Mouse (Mus musculus) cortical plate, adult 2 months (tissue): Measurements from ENCODE around the gene Ccdc136.

Experiments used
- CTCF ChIP-seq: fragments of 200-500 bp; IDR thresholded peaks from 2 replicates; pipeline ENCODE4 v1.5.1; 2011; ENCODE audit warnings: mild to moderate bottlenecking, control low read depth, low read length; ENCODE audit not compliant: insufficient read depth; ENCODE audit errors: extremely low read depth
- POLR2A ChIP-seq: fragments of 200-500 bp; IDR thresholded peaks from 2 replicates; pipeline ENCODE4 v1.6.1; 2011; ENCODE audit warnings: mild to moderate bottlenecking, low read length, control low read depth; ENCODE audit not compliant: insufficient read depth; ENCODE audit errors: extremely low read depth

- TF ChIP-seq CTCF (no peak), POLR2A (no peak)
These were observed 40.4 kb downstream of the Ccdc136 start for GRCm38 (mm10) chr6:29436461-29436934.
